Comparison of ENCODE assay signal across 7 mouse cellular contexts in the genomic region with DNA sequence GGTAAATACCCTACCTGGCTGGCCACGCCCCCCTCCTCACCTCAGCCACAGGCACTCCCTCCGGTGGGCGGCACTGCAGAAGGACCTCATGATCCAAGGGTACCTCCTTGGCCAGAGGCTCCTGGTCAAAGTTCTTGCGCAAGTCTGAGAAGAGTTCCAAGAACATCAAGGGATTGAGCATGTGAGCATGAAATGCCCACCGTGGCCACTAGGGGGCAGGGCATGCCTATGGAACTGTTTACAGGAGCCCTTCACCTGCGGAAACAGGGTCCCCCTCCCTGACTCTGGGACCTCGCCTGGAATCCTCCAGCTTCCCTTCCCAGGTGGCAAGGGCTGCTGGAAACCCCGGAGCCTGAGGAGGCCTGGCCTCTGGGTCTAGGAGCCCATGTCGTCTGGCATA. TPM values are rescaled to one million over a fixed set of nuclear protein-coding genes. Genes with fewer than 3 reads are reported as not detected.
A peak's percentile ranks its signal among the peaks of the same experiment; 100 is the strongest.
DNase-seq lines count a peak whose midpoint lies in the region; ATAC-seq lines count a peak whose summit lies in the region.

No protein-coding gene starts in this region.

- no peak overlapping the region for H3K9ac ChIP-seq in intestine, embryonic 14.5 days (ENCODE audit: low read length)
- H3K9ac ChIP-seq in midbrain, embryonic 12.5 days (replicated peaks): no peak overlapping the region

- no peaks in the 10 kb centered on the region for H3K9me3 ChIP-seq in intestine, embryonic 14.5 days (ENCODE audit: control insufficient read depth, low read length)
- no peaks in the 10 kb centered on the region for H3K9me3 ChIP-seq in midbrain, embryonic 12.5 days

- DNase-seq in adrenal gland, postnatal 10 days: peak; percentile 88
- peak; percentile 84 for DNase-seq in embryo, embryonic 11 days
- DNase-seq in gastrocnemius, postnatal 36 days: peak; percentile 65 to 72
- DNase-seq in intestine, embryonic 14.5 days (ENCODE audit: low spot score): peak; percentile 97
- peak; percentile 61 to 64 for DNase-seq in left cerebral cortex, postnatal 25 days (ENCODE audit: low spot score in 2 of 2)
- DNase-seq in spleen, adult 18-20 months: peak; percentile 21 to 60

- intact Hi-C loops in gastrocnemius, postnatal 36 days (cut with DNase I): loop anchor here (2.0 to 10.0 kb wide), 4 partner anchors 55 to 289 kb away; no protein-coding TSS in a partner anchor
- intact Hi-C loops in left cerebral cortex, postnatal 25 days (cut with DNase I): loop anchor here (1.0 to 2.0 kb wide), 3 partner anchors 55 to 293 kb away; no protein-coding TSS in a partner anchor

- H3K4me2 ChIP-seq in intestine, embryonic 14.5 days (ENCODE audit: low read length): peak overlapping the region; percentile 25; the same call in 1 of the 2 replicates
- H3K4me2 ChIP-seq in midbrain, embryonic 12.5 days (replicated peaks): peak overlapping the region; percentile 29; the same call in 1 of the 2 replicates

- 9% methylated on average over 9 of the region's 9 CpGs for WGBS in intestine, embryonic 14.5 days
- WGBS in midbrain, embryonic 12.5 days: 12% methylated on average over 9 of the region's 9 CpGs

- ATAC-seq in intestine, embryonic 14.5 days (replicated peaks; ENCODE audit: low FRiP score, low TSS enrichment, low read depth): peak; percentile 47; the same call in 1 of the 2 replicates
- peak; percentile 48; the same call in 1 of the 2 replicates for ATAC-seq in midbrain, embryonic 12.5 days (ENCODE audit: low FRiP score, low read depth)

- H3K36me3 ChIP-seq in intestine, embryonic 14.5 days (ENCODE audit: control insufficient read depth, insufficient read depth, low read length): no peaks in the 10 kb centered on the region
- H3K36me3 ChIP-seq in midbrain, embryonic 12.5 days: 0 out of 2 replicates have a peak, but pooled peaks cover 4% of the 10 kb centered on the region

- no peaks in the 10 kb centered on the region for H3K4me1 ChIP-seq in intestine, embryonic 14.5 days (replicated peaks; ENCODE audit: control insufficient read depth, insufficient read depth, low read length)
- peaks cover 4% of the 10 kb centered on the region; the same call in 1 of the 2 replicates for H3K4me1 ChIP-seq in midbrain, embryonic 12.5 days

- no peaks in the 10 kb centered on the region for H3K27me3 ChIP-seq in intestine, embryonic 14.5 days (replicated peaks; ENCODE audit: control insufficient read depth, insufficient read depth, low read length)
- peaks cover 35% of the 10 kb centered on the region for H3K27me3 ChIP-seq in midbrain, embryonic 12.5 days

- H3K4me3 ChIP-seq in intestine, embryonic 14.5 days (ENCODE audit: low read depth, low read length): no peak overlapping the region
- no peak overlapping the region for H3K4me3 ChIP-seq in midbrain, embryonic 12.5 days

- no peak overlapping the region for H3K27ac ChIP-seq in intestine, embryonic 14.5 days (ENCODE audit: low read depth)
- no peak overlapping the region for H3K27ac ChIP-seq in midbrain, embryonic 12.5 days (replicated peaks)

RNA-seq across cellular contexts. Expression of gene Slc29a3, which starts 27.0 kb away (rescaled TPM):
- total RNA-seq in adrenal gland, postnatal 10 days (2021): 10 to 100 TPM; 13.5 to 18.0 TPM
- total RNA-seq in gastrocnemius, postnatal 36 days (2021): 1 to 10 TPM; 2.6 to 2.7 TPM
- 7.8 and 7.9 TPM in 2 replicates for polyA plus RNA-seq in intestine, embryonic 14.5 days (2014; fragmentation: Nextera tagmentation; extraction: Ambion mirVana)
- 10 to 100 TPM; 14.9 to 17.5 TPM for total RNA-seq in left cerebral cortex, postnatal 25 days (2021)
- polyA plus RNA-seq in midbrain, embryonic 12.5 days (2016; fragmentation: Nextera tagmentation; extraction: Ambion mirVana): 12.0 TPM in 2 replicates

RNA-seq across cellular contexts. Expression of gene Unc5b, which starts 51.8 kb away (rescaled TPM):
- 10 to 100 TPM; 14.0 to 16.1 TPM for total RNA-seq in adrenal gland, postnatal 10 days (2021)
- 1 to 10 TPM; 2.2 TPM for total RNA-seq in gastrocnemius, postnatal 36 days (2021)
- 5.0 and 5.2 TPM in 2 replicates for polyA plus RNA-seq in intestine, embryonic 14.5 days (2014; fragmentation: Nextera tagmentation; extraction: Ambion mirVana)
- 10 to 100 TPM; 10.1 to 10.8 TPM for total RNA-seq in left cerebral cortex, postnatal 25 days (2021)
- 4.9 and 5.6 TPM in 2 replicates for polyA plus RNA-seq in midbrain, embryonic 12.5 days (2016; fragmentation: Nextera tagmentation; extraction: Ambion mirVana)

Comparison
In these comparisons a context has a peak if more than half of its experiments do, and no peak if none do; other contexts are left out.
1. DNase-seq: peak in every context shown above with its lines; median percentile 97 in intestine, embryonic 14.5 days; 88 in adrenal gland, postnatal 10 days; 84 in embryo, embryonic 11 days; 68 in gastrocnemius, postnatal 36 days; 62 in left cerebral cortex, postnatal 25 days; 40 in spleen, adult 18-20 months.